Mouse (Mus musculus) neural tube, embryonic 15.5 days (tissue): Measurements from ENCODE around the gene Caml. TPM values are rescaled to one million over a fixed set of nuclear protein-coding genes. Genes with fewer than 3 reads are reported as not detected.
"Not testable (repeated sequence)": the region's sequence is repeated elsewhere in the genome, so short reads cannot be mapped to it uniquely, and the experiment has no call there.

Experiments used
- ATAC-seq: fragments of 200-750 bp; cut with Nextera tagmentation; 2 replicates; pipeline ENCODE4 v1.8.0; 2017; ENCODE audit warnings: mild to moderate bottlenecking, moderate TSS enrichment, moderate library complexity; ENCODE audit not compliant: low FRiP score
- H3K27ac ChIP-seq: fragments of 300-500 bp; sonication (generic); replicated peaks from 2 replicates; pipeline ENCODE4 v1.5.1; 2015; ENCODE audit warnings: mild to moderate bottlenecking, inconsistent platforms
- H3K27me3 ChIP-seq: fragments of 300-500 bp; sonication (generic); replicated peaks from 2 replicates; pipeline ENCODE4 v1.6.1; 2015; ENCODE audit warnings: inconsistent platforms
- H3K36me3 ChIP-seq: fragments of 300-500 bp; sonication (generic); 2 replicates; pipeline ENCODE4 v1.6.1; 2015; ENCODE audit warnings: inconsistent platforms
- H3K4me1 ChIP-seq: fragments of 300-500 bp; sonication (generic); 2 replicates; pipeline ENCODE4 v1.6.1; 2015; ENCODE audit warnings: inconsistent platforms
- H3K4me2 ChIP-seq: fragments of 300-500 bp; sonication (generic); 2 replicates; pipeline ENCODE4 v1.6.1; 2015; ENCODE audit warnings: inconsistent platforms, mild to moderate bottlenecking, moderate library complexity
- H3K4me3 ChIP-seq: fragments of 300-500 bp; sonication (generic); replicated peaks from 2 replicates; pipeline ENCODE4 v1.5.1; 2015; ENCODE audit warnings: mild to moderate bottlenecking, inconsistent platforms
- H3K9ac ChIP-seq: fragments of 300-500 bp; sonication (generic); replicated peaks from 2 replicates; pipeline ENCODE4 v1.6.1; 2015; ENCODE audit warnings: mild to moderate bottlenecking, inconsistent platforms
- H3K9me3 ChIP-seq: fragments of 300-500 bp; sonication (generic); replicated peaks from 2 replicates; pipeline ENCODE4 v1.6.1; 2016; ENCODE audit warnings: inconsistent platforms
- WGBS: fragments of 180-500 bp; shearing (Covaris S2); methylation state at CpG from one replicate; pipeline ENCODE4 v1.1.7; 2015; ENCODE audit warnings: mixed read lengths; 5-methylcytosine and 5-hydroxymethylcytosine counted together
- polyA plus RNA-seq: library from polyadenylated mRNA; unstranded; fragments of >200 nt; fragmentation: Nextera tagmentation; extraction: Ambion mirVana; gene quantifications from 2 replicates; pipeline ENCODE4 v1.2.1, GENCODE M21; 2015

Caml gene
- polyA plus RNA-seq, 1 experiment from 2014 or later, result 117 TPM

DNA sequence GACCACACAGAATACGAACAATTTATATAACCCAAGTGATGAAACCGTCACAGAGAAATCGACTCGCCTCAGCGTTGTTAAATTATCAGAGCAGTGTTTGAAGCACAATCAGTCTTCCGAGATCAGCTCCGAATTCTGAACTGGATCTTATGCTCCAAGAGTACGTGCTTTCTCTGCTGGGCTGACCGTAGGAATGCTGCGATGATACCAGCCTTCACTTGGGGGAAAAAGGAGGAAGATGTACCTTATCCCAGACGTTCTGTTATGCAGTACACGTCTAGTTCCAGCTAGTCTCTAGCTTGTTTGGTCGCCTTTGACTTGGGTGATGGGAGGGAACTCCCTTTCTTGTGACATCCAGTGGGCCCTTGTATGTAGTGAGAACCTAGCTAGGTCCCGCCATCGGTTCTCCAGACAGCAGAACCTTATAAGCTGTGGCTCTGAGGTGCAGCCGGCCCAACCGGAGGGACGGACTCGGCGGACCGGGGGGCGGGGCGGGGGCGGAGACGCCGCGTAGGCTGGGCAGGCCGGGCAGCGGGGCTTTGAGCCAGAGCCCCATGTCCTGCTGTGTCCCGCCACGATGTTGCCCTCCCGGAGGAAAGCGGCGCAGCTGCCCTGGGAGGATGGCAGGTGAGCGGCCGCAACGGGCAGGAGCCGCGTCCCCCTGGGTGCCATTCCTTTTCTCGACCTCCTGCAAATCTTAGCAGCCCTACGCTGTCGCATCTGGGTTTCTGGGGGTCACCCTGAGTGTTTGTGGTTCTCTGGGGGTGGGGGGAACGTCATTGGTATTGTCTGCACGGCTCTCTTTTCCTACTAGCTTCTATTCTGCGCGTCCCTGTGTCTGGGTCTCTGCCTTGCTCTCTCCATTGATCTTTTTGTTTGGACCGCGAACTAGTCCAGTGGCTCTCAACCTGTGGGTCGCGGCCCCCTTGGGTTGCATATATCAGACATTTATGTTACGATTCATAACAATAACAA, 23.0 kb upstream of the Caml start, which contains the start of gene B4galt7:
Gene B4galt7, plus strand, starts transcription at position 331 of the 975 bp plus-strand sequence.
- Histone ChIP-seq H3K27ac (peak within 1 kb of the TSS; percentile 86), H3K4me1 (peaks cover 40% of the 10 kb centered on the region), H3K4me2 (peak within 1 kb of the TSS; percentile 76), H3K4me3 (peak within 1 kb of the TSS; percentile 96), H3K36me3 (peaks cover 47% of the 10 kb centered on the region), H3K9ac (peak within 1 kb of the TSS; percentile 93), H3K27me3 (no peaks in the 10 kb centered on the region), H3K9me3 (no peaks in the 10 kb centered on the region)
- peak; percentile 90 for ATAC-seq
- WGBS, result 10% methylated on average over 51 of the region's 51 CpGs

DNA sequence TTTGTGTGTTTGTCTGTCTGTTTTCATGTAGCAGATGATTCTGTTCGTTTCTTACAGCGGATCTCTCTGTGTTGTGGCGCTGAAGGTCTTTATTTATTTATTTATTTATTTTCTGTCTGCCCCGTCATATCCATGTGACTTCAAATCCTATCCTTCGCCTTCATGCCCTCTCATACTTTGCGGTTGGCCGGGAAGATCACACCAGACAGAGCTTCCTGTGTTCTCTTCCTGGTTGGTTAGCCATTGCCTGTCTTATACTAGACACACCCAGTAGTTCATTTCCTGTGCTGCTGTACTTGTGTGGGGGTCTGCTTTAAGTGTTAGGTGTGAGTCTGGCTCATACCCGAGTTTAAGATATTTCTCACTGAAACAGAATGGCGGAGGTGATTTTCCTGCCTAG, 22.1 kb upstream of the Caml start:
- Histone ChIP-seq H3K9ac (peak overlapping the region; percentile 93), H3K27me3 (no peaks in the 10 kb centered on the region), H3K36me3 (peaks cover 40% of the 10 kb centered on the region), H3K4me1 (peaks cover 34% of the 10 kb centered on the region), H3K27ac (peak overlapping the region; percentile 86), H3K9me3 (no peaks in the 10 kb centered on the region), H3K4me2 (peak overlapping the region; percentile 76), H3K4me3 (peak overlapping the region; percentile 96)
- peak; percentile 39; the same call in 1 of the 2 replicates for ATAC-seq
- WGBS, result 12% methylated on average over 9 of the region's 9 CpGs

DNA sequence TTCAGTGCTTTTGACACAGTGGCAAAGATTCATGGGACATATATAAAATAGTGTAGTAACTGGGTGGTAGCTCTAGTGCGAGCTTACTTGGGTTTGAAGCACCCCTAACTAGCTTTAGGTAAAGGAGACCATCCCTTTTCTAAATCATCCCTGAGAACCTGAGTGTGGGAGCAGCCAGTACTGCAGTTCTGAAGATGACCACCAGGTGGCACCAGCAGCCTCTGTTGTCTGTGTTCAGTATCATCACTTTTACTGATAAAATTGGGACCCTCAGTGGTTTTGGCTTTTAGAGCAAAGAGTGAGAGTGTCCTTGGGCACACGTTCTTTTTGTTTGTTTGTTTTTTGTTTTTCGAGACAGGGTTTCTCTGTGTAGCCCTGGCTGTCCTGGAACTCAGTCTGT, 21.2 kb upstream of the Caml start:
- no peak for ATAC-seq
- Histone ChIP-seq H3K36me3 (peaks cover 32% of the 10 kb centered on the region), H3K27ac (no peak overlapping the region), H3K9ac (no peak overlapping the region), H3K4me1 (peaks cover 34% of the 10 kb centered on the region), H3K4me2 (peak overlapping the region; percentile 76), H3K4me3 (0 out of 2 replicates have a peak overlapping the region, but pooled peaks have one; percentile 2), H3K27me3 (no peaks in the 10 kb centered on the region), H3K9me3 (no peaks in the 10 kb centered on the region)
- WGBS, result 10% methylated on average over 3 of the region's 3 CpGs

DNA sequence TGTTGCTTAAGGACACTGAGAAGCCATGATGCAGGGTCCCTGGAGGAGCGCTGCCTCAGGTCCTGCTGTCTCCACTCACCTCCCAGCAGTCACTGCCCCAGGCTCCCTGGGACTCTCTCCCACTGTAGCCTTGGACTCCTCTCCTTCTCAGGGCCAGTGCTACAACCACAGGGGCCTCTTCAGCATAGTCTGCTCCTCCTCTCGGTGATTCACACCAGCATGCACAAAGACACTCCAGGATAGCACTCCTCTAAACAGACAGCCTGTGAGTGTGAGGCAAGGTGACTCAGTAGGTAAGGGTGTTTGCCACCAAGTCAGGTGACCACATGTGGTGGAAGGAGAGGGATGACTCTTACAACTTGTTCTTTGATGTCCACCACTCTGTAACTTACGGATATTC, 18.2 kb upstream of the Caml start:
- WGBS, result 97% methylated on average over 3 of the region's 3 CpGs
- no peak overlapping the region for H3K4me2 ChIP-seq
- no peak overlapping the region for H3K9ac ChIP-seq

DNA sequence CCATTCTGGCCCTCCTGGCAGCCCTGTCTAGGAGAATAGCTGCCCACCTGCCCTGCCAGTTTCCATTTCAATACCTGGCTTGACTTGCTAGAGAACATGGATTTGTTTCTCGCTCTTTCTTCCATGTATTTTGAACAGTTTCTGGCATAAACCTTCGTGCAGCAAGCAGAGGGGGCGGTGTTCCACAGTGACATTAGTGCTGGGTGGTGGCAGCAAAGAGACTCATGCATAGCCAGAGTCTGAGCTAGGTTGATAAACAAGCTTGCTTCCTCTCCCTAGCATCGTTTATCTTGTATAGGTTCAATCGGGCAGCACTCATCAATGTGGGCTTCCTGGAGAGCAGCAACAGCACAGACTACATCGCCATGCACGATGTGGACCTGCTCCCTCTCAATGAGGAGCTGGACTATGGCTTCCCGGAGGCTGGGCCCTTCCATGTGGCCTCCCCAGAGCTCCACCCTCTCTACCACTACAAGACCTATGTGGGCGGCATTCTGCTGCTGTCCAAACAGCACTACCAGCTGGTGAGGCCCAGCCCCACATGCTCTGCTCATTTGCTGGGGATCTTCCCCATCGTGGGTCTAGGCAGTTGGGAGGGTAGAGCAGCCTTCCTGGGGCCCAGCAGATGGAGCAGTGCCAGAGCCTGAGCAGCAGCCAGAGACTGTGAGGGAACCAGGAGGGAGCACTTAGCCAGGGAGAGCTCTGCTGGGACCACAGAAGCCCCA, 15.7 kb upstream of the Caml start:
- H3K4me2 ChIP-seq, result no peak overlapping the region
- peaks cover 9% of the 10 kb centered on the region for H3K4me1 ChIP-seq
- H3K9ac ChIP-seq, result no peak overlapping the region
- H3K36me3 ChIP-seq, result peaks cover 57% of the 10 kb centered on the region
- no peak overlapping the region for H3K4me3 ChIP-seq
- no peaks in the 10 kb centered on the region for H3K27me3 ChIP-seq
- no peak overlapping the region for H3K27ac ChIP-seq
- 86% methylated on average over 10 of the region's 10 CpGs for WGBS
- no peaks in the 10 kb centered on the region for H3K9me3 ChIP-seq
- ATAC-seq, result no peak

More for the DNA sequence above, 18.2 kb upstream of the Caml start:
- Histone ChIP-seq H3K36me3 (peaks cover 40% of the 10 kb centered on the region), H3K9me3 (no peaks in the 10 kb centered on the region), H3K27ac (no peak overlapping the region), H3K27me3 (no peaks in the 10 kb centered on the region), H3K4me1 (peaks cover 28% of the 10 kb centered on the region), H3K4me3 (no peak overlapping the region)
- ATAC-seq, result no peak

DNA sequence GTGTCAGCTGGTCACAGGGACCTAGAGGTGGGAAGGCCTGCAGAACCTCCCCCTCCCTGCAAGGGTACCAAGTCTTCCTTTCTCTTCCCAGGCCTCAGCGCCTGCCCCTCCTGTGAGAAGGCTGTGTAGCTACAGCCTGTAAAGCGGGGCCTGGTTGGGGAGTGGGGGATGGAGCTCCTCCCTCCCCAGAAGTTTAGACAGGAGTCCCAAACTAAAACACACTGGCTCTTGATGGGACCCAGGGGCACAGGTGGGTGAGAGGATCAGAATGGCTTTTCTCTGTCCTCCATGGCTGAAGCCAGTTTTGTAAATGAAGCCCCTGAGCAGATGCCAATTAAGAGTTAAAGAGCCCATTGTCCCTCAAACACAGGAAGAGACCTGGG, 15.2 kb upstream of the Caml start:
- no peaks in the 10 kb centered on the region for H3K27me3 ChIP-seq
- no peak overlapping the region for H3K4me2 ChIP-seq
- no peak for ATAC-seq
- H3K9me3 ChIP-seq, result no peaks in the 10 kb centered on the region
- peaks cover 60% of the 10 kb centered on the region for H3K36me3 ChIP-seq
- 90% methylated on average over 2 of the region's 2 CpGs for WGBS
- 0 out of 2 replicates have a peak, but pooled peaks cover 4% of the 10 kb centered on the region for H3K4me1 ChIP-seq
- no peak overlapping the region for H3K27ac ChIP-seq
- H3K4me3 ChIP-seq, result no peak overlapping the region
- no peak overlapping the region for H3K9ac ChIP-seq

DNA sequence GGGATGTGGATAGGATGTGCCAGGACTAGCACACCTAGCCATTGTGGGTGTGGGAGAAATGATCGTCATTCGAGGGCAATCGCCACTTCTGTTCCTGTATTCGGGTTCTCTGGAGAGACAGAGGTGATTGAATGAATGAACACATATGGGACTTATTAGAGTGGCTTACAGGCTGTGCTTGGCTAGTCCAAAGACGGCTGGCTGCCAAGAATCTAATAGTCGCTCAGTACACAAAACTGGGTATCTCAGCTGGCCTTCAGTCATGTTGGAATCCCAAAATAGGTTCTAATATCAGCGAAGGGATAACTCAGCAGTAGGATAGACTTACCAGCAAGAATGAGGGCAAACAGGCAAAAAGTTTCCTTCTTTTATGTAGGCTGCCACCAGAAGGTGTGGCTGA, 10.8 kb upstream of the Caml start:
- H3K27ac ChIP-seq, result no peak overlapping the region
- H3K9ac ChIP-seq, result no peak overlapping the region
- H3K4me1 ChIP-seq, result no peaks in the 10 kb centered on the region
- H3K27me3 ChIP-seq, result no peaks in the 10 kb centered on the region
- H3K4me2 ChIP-seq, result no peak overlapping the region
- ATAC-seq, result no peak
- 93% methylated on average over 7 of the region's 7 CpGs for WGBS
- H3K9me3 ChIP-seq, result no peaks in the 10 kb centered on the region
- no peak overlapping the region for H3K4me3 ChIP-seq
- H3K36me3 ChIP-seq, result peaks cover 49% of the 10 kb centered on the region

DNA sequence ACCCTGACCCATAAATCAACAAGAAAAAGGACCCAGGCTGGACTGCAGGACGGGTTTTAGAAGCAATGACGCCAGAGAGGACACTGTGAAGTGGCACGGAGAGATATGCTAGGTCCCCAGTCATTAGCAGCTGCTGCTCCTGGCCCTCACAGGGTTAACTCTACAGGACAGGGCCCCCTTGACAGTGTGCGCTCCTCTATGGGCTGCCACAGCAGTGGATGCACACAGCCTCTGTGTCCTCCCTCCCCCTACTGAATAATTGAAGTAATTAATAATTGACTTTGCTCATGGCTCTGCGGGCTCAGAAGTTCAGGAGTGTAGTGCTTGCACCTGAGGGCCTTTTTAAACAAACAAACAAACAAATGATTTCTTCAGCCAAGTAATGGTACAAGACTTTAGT, 9.3 kb upstream of the Caml start:
- Histone ChIP-seq H3K9me3 (no peaks in the 10 kb centered on the region), H3K27me3 (no peaks in the 10 kb centered on the region), H3K36me3 (peaks cover 36% of the 10 kb centered on the region), H3K4me1 (no peaks in the 10 kb centered on the region), H3K27ac (no peak overlapping the region), H3K4me2 (no peak overlapping the region), H3K9ac (no peak overlapping the region), H3K4me3 (no peak overlapping the region)
- WGBS, result 41% methylated on average over 5 of the region's 5 CpGs
- no peak for ATAC-seq

DNA sequence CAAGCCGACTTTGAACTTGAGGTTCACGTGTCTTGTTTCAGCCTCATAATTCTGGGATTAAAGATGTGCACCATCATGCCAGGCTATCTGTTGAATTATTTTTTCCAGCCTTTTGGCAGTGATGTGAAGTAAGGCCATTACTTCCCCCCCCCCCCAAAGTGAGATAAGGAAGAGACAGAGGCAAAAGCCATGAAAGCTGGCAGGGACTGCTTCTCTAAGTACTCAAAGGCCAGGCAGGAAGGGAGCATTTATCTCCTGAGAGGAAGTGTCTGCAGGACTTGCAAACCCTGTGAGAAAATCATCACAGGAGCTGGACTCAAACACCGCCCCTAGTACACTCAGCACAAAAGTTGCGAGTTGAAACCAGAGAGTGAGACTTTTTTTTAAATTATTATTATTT, 3.5 kb upstream of the Caml start:
- Histone ChIP-seq H3K9ac (no peak overlapping the region), H3K27ac (no peak overlapping the region), H3K27me3 (no peaks in the 10 kb centered on the region), H3K4me3 (no peak overlapping the region), H3K9me3 (no peaks in the 10 kb centered on the region), H3K4me2 (no peak overlapping the region), H3K4me1 (peaks cover 15% of the 10 kb centered on the region), H3K36me3 (peaks cover 5% of the 10 kb centered on the region; the same call in 1 of the 2 replicates)
- no peak for ATAC-seq
- WGBS, result 92% methylated on average over 4 of the region's 4 CpGs

DNA sequence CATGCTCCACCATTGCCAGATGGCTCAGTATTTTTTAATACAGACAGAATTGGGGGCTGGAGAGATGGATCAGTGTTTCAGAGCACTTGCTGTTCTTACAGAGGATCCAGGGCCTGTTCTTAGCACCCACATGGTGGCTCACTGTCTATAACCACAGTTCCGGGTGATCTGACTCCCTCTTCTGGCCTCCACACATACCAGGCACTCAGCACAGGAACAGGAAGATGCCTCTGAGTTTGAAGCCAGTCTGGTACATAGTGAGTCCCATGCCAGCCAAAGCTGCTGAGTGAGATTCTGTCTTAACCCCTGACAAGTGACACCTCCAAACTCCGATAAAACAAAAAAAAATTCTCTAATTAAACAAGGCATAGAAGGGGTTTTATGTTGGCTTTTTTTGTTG, 2.5 kb upstream of the Caml start:
- H3K27me3 ChIP-seq, result no peaks in the 10 kb centered on the region
- H3K9me3 ChIP-seq, result no peaks in the 10 kb centered on the region
- 82% methylated on average over 2 of the region's 2 CpGs for WGBS
- H3K27ac ChIP-seq, result no peak overlapping the region
- no peaks in the 10 kb centered on the region for H3K36me3 ChIP-seq
- ATAC-seq, result no peak
- no peak overlapping the region for H3K4me2 ChIP-seq
- no peak overlapping the region for H3K4me3 ChIP-seq
- H3K4me1 ChIP-seq, result peaks cover 25% of the 10 kb centered on the region
- no peak overlapping the region for H3K9ac ChIP-seq

DNA sequence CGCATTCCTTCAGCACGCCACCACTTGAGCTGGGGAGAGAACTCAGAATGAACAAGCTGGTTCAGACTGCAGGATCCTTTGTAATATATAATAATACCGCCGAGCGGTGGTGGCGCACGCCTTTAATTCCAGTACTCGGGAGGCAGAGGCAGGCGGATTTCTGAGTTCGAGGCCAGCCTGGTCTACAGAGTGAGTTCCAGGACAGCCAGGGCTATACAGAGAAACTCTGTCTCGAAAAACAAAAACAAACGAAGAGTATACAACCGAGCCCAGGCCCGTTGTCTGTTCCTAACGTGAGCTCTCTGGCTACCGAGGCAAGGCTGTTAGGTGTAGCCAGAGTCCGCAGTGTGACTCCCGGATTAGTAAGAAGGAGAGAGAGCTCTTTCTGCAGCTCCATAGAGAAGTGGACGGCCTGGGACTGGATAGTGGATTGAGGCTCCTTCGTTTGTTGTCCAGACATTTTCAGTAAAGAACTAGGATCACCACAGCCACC, 603 bp upstream of the Caml start:
- Histone ChIP-seq H3K4me1 (peaks cover 36% of the 10 kb centered on the region), H3K9ac (peak overlapping the region; percentile 78), H3K4me2 (peak overlapping the region; percentile 78), H3K4me3 (peak overlapping the region; percentile 80), H3K27ac (peak overlapping the region; percentile 97)
- H3K9me3 ChIP-seq, ATAC-seq, H3K36me3 ChIP-seq, H3K27me3 ChIP-seq: not testable (repeated sequence)
- WGBS, result 29% methylated on average over 20 of the region's 20 CpGs
